Mouse (Mus musculus) ovary, postnatal 10 days (tissue): ENCODE measurements around the gene Klc4.

Experiments
- DNase-seq: peaks from one replicate; pipeline ENCODE4 v3.0.0; 2022; ENCODE audit warnings: low spot score

Gene Klc4

DNA sequence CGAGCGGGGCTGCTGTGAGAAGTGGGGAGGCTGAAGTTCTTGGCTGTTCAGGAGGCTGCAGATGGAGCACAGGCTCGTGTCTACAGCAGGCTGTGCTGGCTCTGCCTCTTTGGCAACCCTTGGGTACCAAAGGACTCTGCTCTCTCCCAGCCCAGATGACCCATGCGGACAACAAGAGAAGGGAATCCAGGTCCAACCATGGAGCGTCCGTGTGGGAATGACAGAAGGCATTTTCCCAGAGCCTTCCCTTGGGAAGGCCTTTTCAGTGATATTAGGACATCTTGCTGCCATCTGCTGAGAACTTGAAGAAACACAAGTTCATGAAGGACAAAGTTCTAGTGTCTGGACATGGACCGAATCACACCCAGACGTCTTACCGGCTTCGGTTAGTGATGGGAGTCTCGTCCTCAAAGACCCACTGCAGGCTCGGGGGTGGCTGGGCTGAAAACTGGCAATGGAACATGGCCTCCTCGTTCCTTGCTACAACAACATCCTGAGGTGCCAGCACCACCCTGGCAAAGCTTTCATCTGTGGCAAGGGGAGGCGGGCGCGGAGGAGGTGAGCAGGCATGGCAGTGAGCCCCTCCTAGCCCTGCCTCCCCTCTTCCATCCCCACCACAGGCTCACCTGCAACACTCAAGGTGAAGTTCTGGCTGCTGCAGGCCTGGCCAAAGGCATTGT, 56.0 kb downstream of the Klc4 start:
- no peak for DNase-seq

- no peak for DNase-seq
Observed at GRCm38 (mm10) chr17:46588913-46589312, 56.9 kb downstream of the Klc4 start.

DNA sequence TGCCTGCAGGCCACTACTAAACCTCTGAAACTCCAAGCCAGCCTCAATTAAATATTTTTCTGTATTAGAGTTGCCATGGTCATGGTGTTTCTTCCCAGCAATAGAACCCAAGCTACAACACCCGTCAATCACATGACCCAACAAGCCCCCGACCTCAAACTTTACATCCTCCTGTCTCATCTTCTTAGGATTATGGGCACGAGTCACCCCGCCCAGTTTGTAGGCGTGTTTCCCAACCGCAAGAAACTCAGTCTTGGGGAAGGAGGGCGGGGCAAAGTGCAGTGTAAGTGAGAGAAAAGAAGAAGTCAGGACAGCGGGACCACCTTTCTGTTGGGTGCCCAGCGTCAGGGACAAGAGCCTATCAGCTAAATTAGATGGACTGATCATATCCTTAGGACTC, 57.6 kb downstream of the Klc4 start:
- DNase-seq, result no peak

GRCm38 (mm10) chr17:46586327-46586726, 59.5 kb downstream of the Klc4 start:
- DNase-seq, result no peak
